Mouse (Mus musculus) heart, postnatal 0 days (tissue): Measurements from ENCODE around the gene Ick.
A peak's percentile ranks its signal among the peaks of the same experiment; 100 is the strongest.

Experiments used
- CTCF ChIP-seq: IDR thresholded peaks from 2 replicates; pipeline ENCODE4 v1.5.1; 2016; ENCODE audit warnings: antibody characterized with exemption, control low read depth, low read depth
- EP300 ChIP-seq: IDR thresholded peaks from 2 replicates; pipeline ENCODE4 v1.6.1; 2016; ENCODE audit warnings: antibody characterized with exemption, low read depth

- TF ChIP-seq EP300: no peak
- TF ChIP-seq CTCF: peak; percentile 8; the same call in 1 of the 2 replicates
Measured at GRCm38 (mm10) chr9:78191736-78192135, 82.7 kb downstream of the Ick start.
